In genomic region chr15:26365344-26365743, GRCm38 (mm10) we compare ENCODE assay signal across 8 mouse cellular contexts. TPM values are rescaled to one million over a fixed set of nuclear protein-coding genes. Genes with fewer than 3 reads are reported as not detected.
DNase-seq lines count a peak whose midpoint lies in the region; ATAC-seq lines count a peak whose summit lies in the region.

No protein-coding gene starts in this region.

- DNase-seq in layer of hippocampus, adult 8-10 months (ENCODE audit: low spot score in 2 of 2): peak; percentile 14 to 25
- no peak for DNase-seq in layer of hippocampus, postnatal 14 days (ENCODE audit: low spot score in 2 of 2)
- DNase-seq in embryonic facial prominence, embryonic 11.5 days (ENCODE audit: low spot score): peak; percentile 24
- no peak for DNase-seq in urinary bladder, postnatal 14 days (ENCODE audit: low spot score)
- DNase-seq in cerebellum, adult 11 months: no peak
- no peak for DNase-seq in c-Kit-positive CD71-positive TER-119-positive erythroid progenitor cells, embryonic 14.5 days (ENCODE audit: low spot score)

- no peak for ATAC-seq in embryonic facial prominence, embryonic 11.5 days (replicated peaks; ENCODE audit: insufficient number of reproducible peaks, low FRiP score, low TSS enrichment, low read depth)
- ATAC-seq in intestine, embryonic 15.5 days: peak; percentile 61; the same call in 1 of the 2 replicates
- ATAC-seq in neural tube, embryonic 13.5 days (ENCODE audit: low read depth): peak; percentile 79

- H3K9me3 ChIP-seq in embryonic facial prominence, embryonic 11.5 days (replicated peaks; ENCODE audit: control insufficient read depth, low read length): no peaks in the 10 kb centered on the region
- H3K9me3 ChIP-seq in intestine, embryonic 15.5 days: no peaks in the 10 kb centered on the region
- no peaks in the 10 kb centered on the region for H3K9me3 ChIP-seq in neural tube, embryonic 13.5 days

- no peak overlapping the region for H3K4me3 ChIP-seq in embryonic facial prominence, embryonic 11.5 days (ENCODE audit: low read depth, low read length)
- no peak overlapping the region for H3K4me3 ChIP-seq in intestine, embryonic 15.5 days (replicated peaks)
- H3K4me3 ChIP-seq in neural tube, embryonic 13.5 days: no peak overlapping the region

- no peak overlapping the region for H3K27ac ChIP-seq in embryonic facial prominence, embryonic 11.5 days (replicated peaks; ENCODE audit: low read depth, low read length)
- no peak overlapping the region for H3K27ac ChIP-seq in intestine, embryonic 15.5 days
- peak overlapping the region; percentile 52; the same call in 1 of the 2 replicates for H3K27ac ChIP-seq in neural tube, embryonic 13.5 days (replicated peaks)

- no peaks in the 10 kb centered on the region for H3K27me3 ChIP-seq in embryonic facial prominence, embryonic 11.5 days (ENCODE audit: control insufficient read depth, insufficient read depth, low read length)
- H3K27me3 ChIP-seq in intestine, embryonic 15.5 days (replicated peaks): no peaks in the 10 kb centered on the region
- no peaks in the 10 kb centered on the region for H3K27me3 ChIP-seq in neural tube, embryonic 13.5 days

- H3K4me2 ChIP-seq in embryonic facial prominence, embryonic 11.5 days (ENCODE audit: low read depth, low read length): no peak overlapping the region
- no peak overlapping the region for H3K4me2 ChIP-seq in intestine, embryonic 15.5 days (replicated peaks)
- peak overlapping the region; percentile 32 for H3K4me2 ChIP-seq in neural tube, embryonic 13.5 days

- H3K36me3 ChIP-seq in embryonic facial prominence, embryonic 11.5 days (replicated peaks; ENCODE audit: control insufficient read depth, insufficient read depth, low read depth, low read length): no peaks in the 10 kb centered on the region
- no peaks in the 10 kb centered on the region for H3K36me3 ChIP-seq in intestine, embryonic 15.5 days
- H3K36me3 ChIP-seq in neural tube, embryonic 13.5 days: no peaks in the 10 kb centered on the region

- no peaks in the 10 kb centered on the region for H3K4me1 ChIP-seq in embryonic facial prominence, embryonic 11.5 days (ENCODE audit: control insufficient read depth, insufficient read depth, low read length)
- 0 out of 2 replicates have a peak, but pooled peaks cover 2% of the 10 kb centered on the region for H3K4me1 ChIP-seq in intestine, embryonic 15.5 days (replicated peaks)
- peaks cover 20% of the 10 kb centered on the region; the same call in 1 of the 2 replicates for H3K4me1 ChIP-seq in neural tube, embryonic 13.5 days (replicated peaks)

- WGBS in embryonic facial prominence, embryonic 11.5 days: 27% methylated on average over 7 of the region's 7 CpGs
- 13% methylated on average over 7 of the region's 7 CpGs for WGBS in intestine, embryonic 15.5 days
- 12% methylated on average over 7 of the region's 7 CpGs for WGBS in neural tube, embryonic 13.5 days

- H3K9ac ChIP-seq in embryonic facial prominence, embryonic 11.5 days (replicated peaks; ENCODE audit: low read length): no peak overlapping the region
- H3K9ac ChIP-seq in intestine, embryonic 15.5 days: no peak overlapping the region
- peak overlapping the region; percentile 47; the same call in 1 of the 2 replicates for H3K9ac ChIP-seq in neural tube, embryonic 13.5 days

RNA-seq across cellular contexts. Expression of gene March11, which starts 56.5 kb away (rescaled TPM):
- 10 to 100 TPM in 1 of 4 experiments, 1 to 10 TPM in 3; 5.1 to 11.2 (median 7.5) TPM for total RNA-seq in layer of hippocampus, adult 8-10 months (2022)
- total RNA-seq in layer of hippocampus, postnatal 14 days (2021): 1 to 10 TPM; 6.5 to 8.2 TPM
- 0.65 and 1.7 TPM in 2 replicates for polyA plus RNA-seq in embryonic facial prominence, embryonic 11.5 days (2014; fragmentation: Nextera tagmentation; extraction: Ambion mirVana)
- 0.24 and 1.1 TPM in 2 replicates for polyA plus RNA-seq in intestine, embryonic 15.5 days (2015; fragmentation: Nextera tagmentation; extraction: Ambion mirVana)
- 8.8 and 9.5 TPM in 2 replicates for polyA plus RNA-seq in neural tube, embryonic 13.5 days (2015; fragmentation: Nextera tagmentation; extraction: Ambion mirVana)

Comparison
In these comparisons a context has a peak if more than half of its experiments do, and no peak if none do; other contexts are left out.
1. DNase-seq: peak in layer of hippocampus, adult 8-10 months (2 of 2) and embryonic facial prominence, embryonic 11.5 days (single experiment); none in layer of hippocampus, postnatal 14 days (0 of 2), urinary bladder, postnatal 14 days (single experiment), cerebellum, adult 11 months (single experiment) and c-Kit-positive CD71-positive TER-119-positive erythroid progenitor cells, embryonic 14.5 days (single experiment).